Mouse (Mus musculus) cerebellum, adult 18-20 months (tissue): ENCODE measurements around the gene Magi1.

ENCODE experiments used
- DNase-seq, 2 experiments: peaks; one replicate each; pipeline ENCODE4 v3.0.0; 2021

Gene Magi1

GRCm38 (mm10) chr6:93792309-93793215 is 491.2 kb downstream of the Magi1 start:
- DNase-seq: no peak

GRCm38 (mm10) chr6:93789721-93790120 is 494.0 kb downstream of the Magi1 start:
- DNase-seq: peak in 1 of 2 experiments; percentile 14

GRCm38 (mm10) chr6:93787042-93787441 is 496.7 kb downstream of the Magi1 start:
- DNase-seq: no peak

- no peak for DNase-seq
These were observed 497.5 kb downstream of the Magi1 start for GRCm38 (mm10) chr6:93786220-93786619.

GRCm38 (mm10) chr6:93771081-93771480 is 512.6 kb downstream of the Magi1 start:
- no peak for DNase-seq

GRCm38 (mm10) chr6:93770283-93771025 is 513.3 kb downstream of the Magi1 start:
- DNase-seq: no peak

- DNase-seq: no peak
These were observed 525.6 kb downstream of the Magi1 start for GRCm38 (mm10) chr6:93758114-93758513.

GRCm38 (mm10) chr6:93757353-93758087 is 526.2 kb downstream of the Magi1 start:
- peak; percentile 78 to 81 for DNase-seq

GRCm38 (mm10) chr6:93743145-93743544 is 540.6 kb downstream of the Magi1 start:
- DNase-seq: no peak

GRCm38 (mm10) chr6:93739786-93740185 is 543.9 kb downstream of the Magi1 start:
- DNase-seq: no peak

GRCm38 (mm10) chr6:93737083-93737482 is 546.6 kb downstream of the Magi1 start:
- DNase-seq: no peak

GRCm38 (mm10) chr6:93736071-93736470 is 547.6 kb downstream of the Magi1 start:
- DNase-seq: no peak

- DNase-seq: no peak
These were observed 549.9 kb downstream of the Magi1 start for GRCm38 (mm10) chr6:93733800-93734199.

GRCm38 (mm10) chr6:93729702-93730101 is 554.0 kb downstream of the Magi1 start:
- DNase-seq: peak; percentile 20 to 22

GRCm38 (mm10) chr6:93728791-93729190 is 554.9 kb downstream of the Magi1 start:
- no peak for DNase-seq

- no peak for DNase-seq
These were observed 556.0 kb downstream of the Magi1 start for GRCm38 (mm10) chr6:93727630-93728178.

GRCm38 (mm10) chr6:93726829-93727455 is 556.8 kb downstream of the Magi1 start:
- DNase-seq: no peak

- no peak for DNase-seq
These were observed 557.6 kb downstream of the Magi1 start for GRCm38 (mm10) chr6:93726121-93726520.

- DNase-seq: no peak
These were observed 559.0 kb downstream of the Magi1 start for GRCm38 (mm10) chr6:93724749-93725148.

- no peak for DNase-seq
These were observed 560.5 kb downstream of the Magi1 start for GRCm38 (mm10) chr6:93723226-93723625.

GRCm38 (mm10) chr6:93719532-93719931 is 564.2 kb downstream of the Magi1 start:
- DNase-seq: no peak

- no peak for DNase-seq
These were observed 565.3 kb downstream of the Magi1 start for GRCm38 (mm10) chr6:93718385-93718784.
